Mouse (Mus musculus) liver, embryonic 15.5 days (tissue): ENCODE results near the gene Tcl1b3. TPM values are rescaled to one million over a fixed set of nuclear protein-coding genes. Genes with fewer than 3 reads are reported as not detected.
"Not testable (repeated sequence)": the region's sequence is repeated elsewhere in the genome, so short reads cannot be mapped to it uniquely, and the experiment has no call there.

Experiments used
- ATAC-seq: fragments of 200-750 bp; cut with Nextera tagmentation; 2 replicates; pipeline ENCODE4 v1.8.0; 2017; ENCODE audit warnings: moderate number of reproducible peaks, mild to moderate bottlenecking, moderate library complexity; ENCODE audit not compliant: insufficient read depth
- H3K27ac ChIP-seq: fragments of 300-500 bp; sonication (generic); replicated peaks from 2 replicates; pipeline ENCODE4 v1.5.1; 2015; ENCODE audit warnings: mild to moderate bottlenecking, inconsistent platforms
- H3K27me3 ChIP-seq: fragments of 300-500 bp; sonication (generic); 2 replicates; pipeline ENCODE4 v1.6.1; 2015; ENCODE audit warnings: mild to moderate bottlenecking, inconsistent platforms
- H3K36me3 ChIP-seq: fragments of 300-500 bp; sonication (generic); replicated peaks from 2 replicates; pipeline ENCODE4 v1.6.1; 2015; ENCODE audit warnings: moderate library complexity, mild to moderate bottlenecking, inconsistent platforms
- H3K4me1 ChIP-seq: fragments of 300-500 bp; sonication (generic); replicated peaks from 2 replicates; pipeline ENCODE4 v1.6.1; 2015; ENCODE audit warnings: inconsistent platforms
- H3K4me2 ChIP-seq: fragments of 300-500 bp; sonication (generic); 2 replicates; pipeline ENCODE4 v1.6.1; 2015; ENCODE audit warnings: moderate library complexity, mild to moderate bottlenecking, inconsistent platforms
- H3K4me3 ChIP-seq: fragments of 300-500 bp; sonication (generic); replicated peaks from 2 replicates; pipeline ENCODE4 v1.5.1; 2015; ENCODE audit warnings: mild to moderate bottlenecking, inconsistent platforms
- H3K9ac ChIP-seq: fragments of 300-500 bp; sonication (generic); 2 replicates; pipeline ENCODE4 v1.6.1; 2015; ENCODE audit warnings: moderate library complexity, mild to moderate bottlenecking, inconsistent platforms
- H3K9me3 ChIP-seq: fragments of 300-500 bp; sonication (generic); replicated peaks from 2 replicates; pipeline ENCODE4 v1.6.1; 2016; ENCODE audit warnings: inconsistent platforms
- WGBS: fragments of 180-500 bp; shearing (Covaris S2); methylation state at CpG from one replicate; pipeline ENCODE4 v1.1.7; 2015; ENCODE audit warnings: mixed read lengths; ENCODE audit not compliant: insufficient replicate concordance; 5-methylcytosine and 5-hydroxymethylcytosine counted together
- polyA plus RNA-seq: library from polyadenylated mRNA; unstranded; fragments of >200 nt; fragmentation: Nextera tagmentation; extraction: Ambion mirVana; gene quantifications from 2 replicates; pipeline ENCODE4 v1.2.1, GENCODE M21; 2015

Tcl1b3 gene
- not detected in 2 replicates for polyA plus RNA-seq

GRCm38 (mm10) chr12:105190743-105191142, at the start of gene Tcl1b3:
Gene Tcl1b3, plus strand, starts transcription at chr12:105191043.
- 71% methylated on average over 6 of the region's 6 CpGs for WGBS
- H3K36me3 ChIP-seq, H3K4me3 ChIP-seq, ATAC-seq, H3K4me2 ChIP-seq, H3K27ac ChIP-seq, H3K9ac ChIP-seq, H3K4me1 ChIP-seq, H3K27me3 ChIP-seq, H3K9me3 ChIP-seq: not testable (repeated sequence)

GRCm38 (mm10) chr12:105143096-105143495, 47.7 kb upstream of the Tcl1b3 start:
- Histone ChIP-seq H3K4me3 (no peak overlapping the region), H3K27me3 (no peaks in the 10 kb centered on the region), H3K36me3 (no peaks in the 10 kb centered on the region), H3K9me3 (no peaks in the 10 kb centered on the region), H3K4me2 (no peak overlapping the region), H3K9ac (no peak overlapping the region), H3K27ac (no peak overlapping the region), H3K4me1 (no peaks in the 10 kb centered on the region)
- no peak for ATAC-seq
- WGBS = 65% methylated on average over 3 of the region's 3 CpGs

- not testable (repeated sequence) for H3K4me3 ChIP-seq, H3K36me3 ChIP-seq, H3K27ac ChIP-seq, H3K4me1 ChIP-seq, H3K9me3 ChIP-seq, H3K4me2 ChIP-seq, ATAC-seq, H3K9ac ChIP-seq, H3K27me3 ChIP-seq
- 19% methylated on average over 1 of the region's 1 CpGs for WGBS
Observed at GRCm38 (mm10) chr12:105144928-105145327, 45.9 kb upstream of the Tcl1b3 start.

- Histone ChIP-seq H3K27me3 (no peaks in the 10 kb centered on the region), H3K36me3 (no peaks in the 10 kb centered on the region), H3K4me1 (no peaks in the 10 kb centered on the region), H3K4me3 (no peak within 1 kb of the TSS), H3K9ac (no peak within 1 kb of the TSS), H3K9me3 (no peaks in the 10 kb centered on the region), H3K27ac (no peak within 1 kb of the TSS), H3K4me2 (no peak within 1 kb of the TSS)
- ATAC-seq = no peak
- WGBS = 47% methylated on average over 3 of the region's 3 CpGs
Observed at GRCm38 (mm10) chr12:105145714-105146113, 45.1 kb upstream of the Tcl1b3 start, which contains the start of gene Tcl1b2. Gene Tcl1b2, plus strand, starts transcription at chr12:105146014.

- not testable (repeated sequence) for H3K4me1 ChIP-seq, H3K9ac ChIP-seq, H3K4me3 ChIP-seq, H3K9me3 ChIP-seq, H3K27ac ChIP-seq, H3K4me2 ChIP-seq, H3K36me3 ChIP-seq, H3K27me3 ChIP-seq, ATAC-seq
- 57% methylated on average over 4 of the region's 4 CpGs for WGBS
Observed at GRCm38 (mm10) chr12:105155286-105155685, 35.6 kb upstream of the Tcl1b3 start.

- 30% methylated on average over 6 of the region's 6 CpGs for WGBS
- Histone ChIP-seq H3K27me3 (no peaks in the 10 kb centered on the region), H3K9me3 (no peaks in the 10 kb centered on the region), H3K4me1 (no peaks in the 10 kb centered on the region), H3K4me3 (no peak overlapping the region), H3K4me2 (no peak overlapping the region), H3K9ac (no peak overlapping the region), H3K36me3 (no peaks in the 10 kb centered on the region), H3K27ac (no peak overlapping the region)
- no peak for ATAC-seq
Observed at GRCm38 (mm10) chr12:105158842-105159241, 32.0 kb upstream of the Tcl1b3 start.

- Histone ChIP-seq H3K27me3 (no peaks in the 10 kb centered on the region), H3K9ac (no peak within 1 kb of the TSS), H3K27ac (no peak within 1 kb of the TSS), H3K36me3 (no peaks in the 10 kb centered on the region), H3K4me3 (no peak within 1 kb of the TSS), H3K4me2 (no peak within 1 kb of the TSS), H3K9me3 (no peaks in the 10 kb centered on the region), H3K4me1 (no peaks in the 10 kb centered on the region)
- 54% methylated on average over 4 of the region's 4 CpGs for WGBS
- ATAC-seq = no peak
Observed at GRCm38 (mm10) chr12:105159390-105159789, 31.5 kb upstream of the Tcl1b3 start, which contains the start of gene Tcl1b1. Gene Tcl1b1, plus strand, starts transcription at chr12:105159690.

GRCm38 (mm10) chr12:105166734-105167133, 24.1 kb upstream of the Tcl1b3 start:
- ATAC-seq = no peak
- no peak overlapping the region for H3K4me3 ChIP-seq
- H3K9ac ChIP-seq = no peak overlapping the region
- no peaks in the 10 kb centered on the region for H3K27me3 ChIP-seq
- H3K36me3 ChIP-seq = no peaks in the 10 kb centered on the region
- no peaks in the 10 kb centered on the region for H3K4me1 ChIP-seq
- H3K27ac ChIP-seq = no peak overlapping the region
- H3K9me3 ChIP-seq = no peaks in the 10 kb centered on the region
- WGBS = 23% methylated on average over 3 of the region's 3 CpGs
- H3K4me2 ChIP-seq = no peak overlapping the region

GRCm38 (mm10) chr12:105173366-105173765, 17.5 kb upstream of the Tcl1b3 start:
- no peaks in the 10 kb centered on the region for H3K9me3 ChIP-seq
- H3K36me3 ChIP-seq = no peaks in the 10 kb centered on the region
- H3K4me1 ChIP-seq = no peaks in the 10 kb centered on the region
- H3K27ac ChIP-seq = no peak overlapping the region
- no peak for ATAC-seq
- no peak overlapping the region for H3K4me2 ChIP-seq
- no peak overlapping the region for H3K4me3 ChIP-seq
- no peaks in the 10 kb centered on the region for H3K27me3 ChIP-seq
- no peak overlapping the region for H3K9ac ChIP-seq
- WGBS = 50% methylated on average over 2 of the region's 2 CpGs

GRCm38 (mm10) chr12:105174318-105174717, 16.5 kb upstream of the Tcl1b3 start:
- H3K36me3 ChIP-seq, H3K9me3 ChIP-seq, H3K4me3 ChIP-seq, H3K27me3 ChIP-seq, ATAC-seq, H3K27ac ChIP-seq, H3K4me1 ChIP-seq, H3K9ac ChIP-seq, H3K4me2 ChIP-seq: not testable (repeated sequence)
- WGBS = 0% methylated on average over 2 of the region's 2 CpGs

- WGBS = 40% methylated on average over 3 of the region's 3 CpGs
- H3K9ac ChIP-seq, ATAC-seq, H3K4me2 ChIP-seq, H3K9me3 ChIP-seq, H3K27ac ChIP-seq, H3K4me1 ChIP-seq, H3K4me3 ChIP-seq, H3K27me3 ChIP-seq, H3K36me3 ChIP-seq: not testable (repeated sequence)
Observed at GRCm38 (mm10) chr12:105176044-105176443, 14.8 kb upstream of the Tcl1b3 start, which contains the start of gene Tcl1b5. Gene Tcl1b5, plus strand, starts transcription at chr12:105176344.

GRCm38 (mm10) chr12:105181040-105181644, 9.7 kb upstream of the Tcl1b3 start:
- H3K4me2 ChIP-seq, ATAC-seq, H3K27ac ChIP-seq, H3K9me3 ChIP-seq, H3K9ac ChIP-seq, H3K27me3 ChIP-seq, H3K4me1 ChIP-seq, H3K36me3 ChIP-seq, H3K4me3 ChIP-seq: not testable (repeated sequence)
- WGBS = 20% methylated on average over 4 of the region's 4 CpGs
